Mouse (Mus musculus) midbrain, embryonic 16.5 days (tissue): ENCODE data around the gene Lyzl4. TPM values are rescaled to one million over a fixed set of nuclear protein-coding genes. Genes with fewer than 3 reads are reported as not detected.
A peak's percentile ranks its signal among the peaks of the same experiment; 100 is the strongest.

Source experiments
- ATAC-seq: fragments of 200-750 bp; cut with Nextera tagmentation; 2 replicates; pipeline ENCODE4 v1.8.0; 2017; ENCODE audit warnings: moderate TSS enrichment
- H3K27ac ChIP-seq: fragments of 300-500 bp; sonication (generic); 2 replicates; pipeline ENCODE4 v1.5.1; 2014; ENCODE audit warnings: mild to moderate bottlenecking, low read length, mixed read lengths
- H3K27me3 ChIP-seq: fragments of 300-500 bp; sonication (generic); 2 replicates; pipeline ENCODE4 v1.6.1; 2014; ENCODE audit warnings: low read depth, low read length, mixed read lengths; ENCODE audit not compliant: control insufficient read depth, insufficient read depth
- H3K36me3 ChIP-seq: fragments of 300-500 bp; sonication (generic); 2 replicates; pipeline ENCODE4 v1.6.1; 2014; ENCODE audit warnings: mild to moderate bottlenecking, low read length, moderate library complexity, mixed read lengths; ENCODE audit not compliant: control insufficient read depth, insufficient read depth
- H3K4me1 ChIP-seq: fragments of 300-500 bp; sonication (generic); 2 replicates; pipeline ENCODE4 v1.6.1; 2014; ENCODE audit warnings: mild to moderate bottlenecking, low read length, mixed read lengths; ENCODE audit not compliant: control insufficient read depth, insufficient read depth
- H3K4me2 ChIP-seq: fragments of 300-500 bp; sonication (generic); 2 replicates; pipeline ENCODE4 v1.6.1; 2014; ENCODE audit warnings: mild to moderate bottlenecking, low read length, mixed read lengths
- H3K4me3 ChIP-seq: fragments of 300-500 bp; sonication (generic); 2 replicates; pipeline ENCODE4 v1.5.1; 2014; ENCODE audit warnings: low read depth, mild to moderate bottlenecking, low read length, moderate library complexity, mixed read lengths
- H3K9ac ChIP-seq: fragments of 300-500 bp; sonication (generic); 2 replicates; pipeline ENCODE4 v1.6.1; 2014; ENCODE audit warnings: low read depth, low read length, mixed read lengths
- H3K9me3 ChIP-seq: fragments of 300-500 bp; sonication (generic); replicated peaks from 2 replicates; pipeline ENCODE4 v1.6.1; 2014; ENCODE audit warnings: mild to moderate bottlenecking, low read length, mixed read lengths; ENCODE audit not compliant: control insufficient read depth, poor library complexity, severe bottlenecking
- WGBS: fragments of 180-500 bp; shearing (Covaris S2); extraction: QIAGEN DNeasy Blood & Tissue Kit; methylation state at CpG from one replicate; pipeline ENCODE4 v1.1.7; 2014; 5-methylcytosine and 5-hydroxymethylcytosine counted together
- polyA plus RNA-seq: library from polyadenylated mRNA; unstranded; fragments of >200 nt; fragmentation: Nextera tagmentation; extraction: Ambion mirVana; gene quantifications from 2 replicates; pipeline ENCODE4 v1.2.1, GENCODE M21; 2015

The Lyzl4 gene
- polyA plus RNA-seq, 1 experiment from 2014 or later, result not detected

DNA sequence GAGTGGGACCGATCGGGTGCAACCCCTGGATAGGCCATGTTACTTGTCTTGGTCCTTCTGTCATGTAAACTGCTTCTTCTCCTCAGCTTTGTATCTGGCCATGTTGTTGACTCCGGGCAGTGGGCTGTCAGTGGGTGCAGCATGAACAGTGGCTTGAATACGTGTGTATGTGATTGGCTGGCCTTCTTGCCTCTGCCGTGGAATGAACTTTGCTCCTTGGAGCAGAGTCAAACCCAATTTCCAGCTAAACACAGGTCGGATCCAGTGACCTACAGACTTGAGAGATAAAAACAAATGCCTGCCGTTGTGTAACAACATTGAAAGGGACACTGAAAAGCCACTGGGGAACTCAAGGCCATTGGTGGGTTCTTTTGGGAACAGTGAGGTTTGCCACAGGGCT is 75.5 kb downstream of the Lyzl4 start:
- Histone ChIP-seq H3K4me3 (no peak overlapping the region), H3K4me2 (no peak overlapping the region), H3K9me3 (no peaks in the 10 kb centered on the region), H3K4me1 (no peaks in the 10 kb centered on the region; the same call in 1 of the 2 replicates), H3K36me3 (no peaks in the 10 kb centered on the region), H3K27ac (no peak overlapping the region), H3K9ac (no peak overlapping the region), H3K27me3 (no peaks in the 10 kb centered on the region)
- 83% methylated on average over 7 of the region's 7 CpGs for WGBS
- ATAC-seq, result no peak

DNA sequence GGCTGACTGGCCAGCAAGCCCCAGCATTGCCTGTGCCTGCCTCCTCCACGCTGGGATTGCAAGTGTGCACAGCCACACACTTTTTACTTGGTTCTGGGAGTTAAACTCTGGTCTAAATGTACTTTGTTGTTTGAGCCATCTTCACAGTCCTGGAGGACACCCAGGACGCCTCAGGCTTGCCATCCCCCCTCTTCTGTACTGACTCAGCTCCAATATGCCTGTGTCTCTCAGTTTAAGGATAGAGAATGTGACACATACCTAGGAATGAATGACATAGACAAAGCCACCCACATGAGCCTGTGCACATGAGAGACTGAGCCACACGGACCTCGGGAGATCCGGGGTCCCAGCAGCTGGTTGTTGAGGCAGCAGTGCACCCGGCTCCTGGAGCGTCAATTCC is 78.6 kb downstream of the Lyzl4 start:
- Histone ChIP-seq H3K9me3 (no peaks in the 10 kb centered on the region), H3K4me1 (no peaks in the 10 kb centered on the region), H3K27ac (no peak overlapping the region), H3K4me3 (no peak overlapping the region), H3K27me3 (no peaks in the 10 kb centered on the region), H3K36me3 (no peaks in the 10 kb centered on the region), H3K4me2 (no peak overlapping the region), H3K9ac (no peak overlapping the region)
- ATAC-seq, result no peak
- WGBS, result 90% methylated on average over 7 of the region's 7 CpGs

DNA sequence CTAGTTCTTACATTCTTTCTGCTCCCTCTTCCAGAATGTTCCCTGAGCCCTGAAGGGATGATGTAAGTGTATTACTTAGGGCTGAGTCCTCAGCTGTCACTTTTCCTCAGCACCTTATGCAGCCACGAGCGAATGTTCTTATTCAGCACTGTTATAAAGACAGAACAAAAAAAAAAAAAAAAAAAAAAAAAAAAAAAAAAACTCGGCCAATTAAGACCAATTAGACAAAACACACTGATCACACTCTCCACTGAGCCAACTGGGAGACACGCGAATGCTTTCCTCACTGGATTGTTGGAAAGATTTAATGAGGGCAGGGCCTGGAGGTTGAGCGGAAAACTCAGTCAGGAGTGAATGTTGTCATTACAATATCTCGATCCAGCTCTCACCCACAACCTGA is 81.4 kb downstream of the Lyzl4 start:
- H3K9ac ChIP-seq, result no peak overlapping the region
- ATAC-seq, result no peak
- 73% methylated on average over 7 of the region's 7 CpGs for WGBS

DNA sequence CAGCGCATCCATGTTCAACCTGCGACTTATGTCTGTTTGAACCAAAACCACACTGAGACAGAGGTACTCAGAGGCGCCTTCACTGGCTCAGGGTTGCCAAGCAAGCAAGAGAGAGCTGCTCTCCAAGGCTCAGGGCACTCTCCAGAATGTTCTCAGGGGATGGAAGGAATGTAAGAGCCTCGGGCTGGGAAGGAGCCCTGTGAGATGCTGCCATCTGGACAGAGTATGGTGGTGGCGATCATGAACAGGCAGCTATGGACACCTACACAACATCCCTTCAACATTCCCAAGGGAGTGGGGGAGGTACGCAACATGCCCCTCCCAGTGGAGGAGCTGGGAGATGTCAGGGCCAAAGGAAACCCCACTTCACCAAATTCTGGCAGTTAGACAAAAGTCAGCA is 83.7 kb downstream of the Lyzl4 start:
- no peak overlapping the region for H3K9ac ChIP-seq
- whole genome bisulfite sequencing, result 78% methylated on average over 6 of the region's 6 CpGs
- no peaks in the 10 kb centered on the region for H3K36me3 ChIP-seq
- ATAC-seq, result no peak
- H3K4me3 ChIP-seq, result no peak overlapping the region
- no peak overlapping the region for H3K27ac ChIP-seq
- H3K4me2 ChIP-seq, result no peak overlapping the region
- no peaks in the 10 kb centered on the region for H3K27me3 ChIP-seq
- H3K9me3 ChIP-seq, result no peaks in the 10 kb centered on the region
- H3K4me1 ChIP-seq, result peaks cover 13% of the 10 kb centered on the region

More for the DNA sequence above, 81.4 kb downstream of the Lyzl4 start:
- Histone ChIP-seq H3K9me3 (no peaks in the 10 kb centered on the region), H3K36me3 (no peaks in the 10 kb centered on the region), H3K27me3 (no peaks in the 10 kb centered on the region), H3K4me1 (peaks cover 8% of the 10 kb centered on the region), H3K4me2 (no peak overlapping the region), H3K4me3 (no peak overlapping the region), H3K27ac (no peak overlapping the region)

DNA sequence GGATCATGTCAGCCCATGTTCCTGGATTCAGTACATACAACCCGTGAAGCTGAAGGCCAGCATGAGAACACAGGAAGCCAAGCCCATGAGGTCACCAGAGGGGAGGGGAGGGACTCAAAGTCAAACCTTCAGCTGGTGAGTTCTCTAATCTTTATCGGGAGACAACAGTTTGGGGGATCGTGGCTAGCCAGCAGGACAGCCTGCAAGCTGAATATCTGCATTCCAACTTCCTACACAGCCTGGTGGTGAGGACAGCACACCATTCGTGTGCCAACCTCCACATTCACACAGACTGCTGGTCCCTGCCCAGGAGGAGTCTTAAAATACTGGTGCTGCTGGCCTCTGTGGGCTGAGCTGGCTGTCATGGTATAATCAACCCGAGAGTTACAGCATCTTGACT is 85.0 kb downstream of the Lyzl4 start:
- H3K9ac ChIP-seq, result no peak overlapping the region
- H3K4me3 ChIP-seq, result no peak overlapping the region
- H3K4me2 ChIP-seq, result no peak overlapping the region
- H3K36me3 ChIP-seq, result no peaks in the 10 kb centered on the region
- H3K9me3 ChIP-seq, result no peaks in the 10 kb centered on the region
- no peaks in the 10 kb centered on the region for H3K27me3 ChIP-seq
- no peak overlapping the region for H3K27ac ChIP-seq
- ATAC-seq, result no peak
- H3K4me1 ChIP-seq, result peaks cover 13% of the 10 kb centered on the region
- 67% methylated on average over 5 of the region's 5 CpGs for WGBS

- H3K9me3 ChIP-seq, result no peaks in the 10 kb centered on the region
- no peaks in the 10 kb centered on the region for H3K27me3 ChIP-seq
- 0 out of 2 replicates have a peak, but pooled peaks have one; percentile 66 for ATAC-seq
- 42% methylated on average over 9 of the region's 9 CpGs for WGBS
- no peak overlapping the region for H3K4me3 ChIP-seq
- no peaks in the 10 kb centered on the region for H3K36me3 ChIP-seq
- H3K9ac ChIP-seq, result no peak overlapping the region
- peaks cover 13% of the 10 kb centered on the region for H3K4me1 ChIP-seq
- H3K27ac ChIP-seq, result peak overlapping the region; percentile 32; the same call in 1 of the 2 replicates
- H3K4me2 ChIP-seq, result no peak overlapping the region; the same call in 1 of the 2 replicates
These were observed 86.4 kb downstream of the Lyzl4 start for GRCm38 (mm10) chr9:121555395-121556000.

- Histone ChIP-seq H3K27me3 (no peaks in the 10 kb centered on the region), H3K4me1 (peaks cover 13% of the 10 kb centered on the region), H3K9ac (no peak overlapping the region), H3K4me2 (no peak overlapping the region), H3K4me3 (no peak overlapping the region), H3K9me3 (no peaks in the 10 kb centered on the region), H3K27ac (no peak overlapping the region), H3K36me3 (no peaks in the 10 kb centered on the region)
- ATAC-seq, result no peak
- WGBS, result 81% methylated on average over 4 of the region's 4 CpGs
These were observed 88.3 kb downstream of the Lyzl4 start for GRCm38 (mm10) chr9:121553643-121554042.

- Histone ChIP-seq H3K9me3 (no peaks in the 10 kb centered on the region), H3K36me3 (no peaks in the 10 kb centered on the region), H3K4me3 (no peak overlapping the region), H3K27ac (no peak overlapping the region), H3K4me2 (no peak overlapping the region), H3K9ac (no peak overlapping the region), H3K27me3 (no peaks in the 10 kb centered on the region), H3K4me1 (peaks cover 4% of the 10 kb centered on the region)
- 55% methylated on average over 5 of the region's 5 CpGs for WGBS
- no peak for ATAC-seq
These were observed 91.5 kb downstream of the Lyzl4 start for GRCm38 (mm10) chr9:121550327-121550771.

- H3K27ac ChIP-seq, result no peak overlapping the region
- no peak for ATAC-seq
- H3K4me1 ChIP-seq, result no peaks in the 10 kb centered on the region
- no peak overlapping the region for H3K4me3 ChIP-seq
- H3K4me2 ChIP-seq, result no peak overlapping the region
- no peaks in the 10 kb centered on the region for H3K36me3 ChIP-seq
- H3K9ac ChIP-seq, result no peak overlapping the region
- no peaks in the 10 kb centered on the region for H3K9me3 ChIP-seq
- no peaks in the 10 kb centered on the region for H3K27me3 ChIP-seq
These were observed 92.5 kb downstream of the Lyzl4 start for GRCm38 (mm10) chr9:121549444-121549843.
